Mouse (Mus musculus) ES-E14 (cell line): ENCODE results near the gene Tceanc2. TPM values are rescaled to one million over a fixed set of nuclear protein-coding genes. Genes with fewer than 3 reads are reported as not detected.

Experiments
- DNase-seq: peaks from one replicate; pipeline ENCODE4 v3.0.0-alpha.2; 2013; ENCODE audit warnings: low read depth, low spot score
- H3K27ac ChIP-seq: 2 replicates; pipeline ENCODE4 v1.5.1; 2012; ENCODE audit warnings: low read depth, mild to moderate bottlenecking, low read length, moderate library complexity, mixed read lengths; ENCODE audit not compliant: poor library complexity, insufficient read depth, severe bottlenecking
- H3K36me3 ChIP-seq: 2 replicates; pipeline ENCODE4 v1.6.1; 2012; ENCODE audit warnings: mild to moderate bottlenecking, low read length, moderate library complexity, mixed read lengths; ENCODE audit not compliant: control insufficient read depth, poor library complexity, insufficient read depth, severe bottlenecking
- H3K4me1 ChIP-seq, 2 experiments: fragments of 150-350 bp in 1 of 2; sonication (generic) in 1 of 2; 2 replicates each; pipeline ENCODE4 v1.6.1; 2012; ENCODE audit warnings: low read length in 2 of 2, mild to moderate bottlenecking in 1 of 2, mixed read lengths in 1 of 2; ENCODE audit not compliant: control insufficient read depth in 2 of 2, insufficient read depth in 2 of 2, poor library complexity in 1 of 2
- H3K4me3 ChIP-seq, 2 experiments: fragments of 150-350 bp in 1 of 2; sonication (generic) in 1 of 2; 2 replicates each; pipeline ENCODE4 v1.5.1; 2012; ENCODE audit warnings: low read length in 2 of 2, low read depth in 1 of 2, mild to moderate bottlenecking in 1 of 2, mixed read lengths in 1 of 2; ENCODE audit not compliant: insufficient read depth in 1 of 2, poor library complexity in 1 of 2, severe bottlenecking in 1 of 2
- H3K9ac ChIP-seq: 2 replicates; pipeline ENCODE4 v1.6.1; 2012; ENCODE audit warnings: low read depth, mild to moderate bottlenecking, low read length, mixed read lengths; ENCODE audit not compliant: poor library complexity, insufficient read depth, severe bottlenecking
- H3K9me3 ChIP-seq: fragments of 150-350 bp; sonication (generic); 2 replicates; pipeline ENCODE4 v1.6.1; 2012; ENCODE audit warnings: low read depth, mild to moderate bottlenecking, low read length; ENCODE audit not compliant: control insufficient read depth, insufficient read depth
- CHD2 ChIP-seq: IDR thresholded peaks from 2 replicates; pipeline ENCODE4 v1.6.1; 2014; ENCODE audit warnings: mild to moderate bottlenecking, low read depth, low read length, inconsistent platforms
- HCFC1 ChIP-seq: IDR thresholded peaks from 2 replicates; pipeline ENCODE4 v1.6.1; 2012; ENCODE audit warnings: low read length, inconsistent platforms, borderline replicate concordance; ENCODE audit not compliant: insufficient read depth
- MAFK ChIP-seq: IDR thresholded peaks from 2 replicates; pipeline ENCODE4 v1.6.1; 2014; ENCODE audit warnings: mild to moderate bottlenecking, low read depth, low read length, inconsistent platforms; ENCODE audit not compliant: insufficient read depth
- ZC3H11A ChIP-seq: IDR thresholded peaks from 2 replicates; pipeline ENCODE4 v1.6.1; 2012; ENCODE audit warnings: low read depth, mild to moderate bottlenecking, inconsistent platforms, low read length, borderline replicate concordance
- ZNF384 ChIP-seq: IDR thresholded peaks from 2 replicates; pipeline ENCODE4 v1.6.1; 2012; ENCODE audit warnings: low read depth, low read length, inconsistent platforms
- in situ Hi-C, 2 experiments: fragments of 600-800 bp; cut with MboI; formaldehyde crosslinking; loops; one replicate each; pipeline ENCODE4 v1.15.1; 2025; ENCODE audit warnings: low sequenced_read_pairs in 2 of 2, inconsistent platforms in 1 of 2; ENCODE audit not compliant: unreplicated experiment in 2 of 2
- total RNA-seq: library from RNA; depleted of rRNA; stranded (reverse); fragments of 300-350 nt; gene quantifications from 2 replicates; pipeline ENCODE4 v1.2.3, GENCODE M21; 2012

Tceanc2 gene
- total RNA-seq, 1 experiment, result 7.1 TPM

DNA sequence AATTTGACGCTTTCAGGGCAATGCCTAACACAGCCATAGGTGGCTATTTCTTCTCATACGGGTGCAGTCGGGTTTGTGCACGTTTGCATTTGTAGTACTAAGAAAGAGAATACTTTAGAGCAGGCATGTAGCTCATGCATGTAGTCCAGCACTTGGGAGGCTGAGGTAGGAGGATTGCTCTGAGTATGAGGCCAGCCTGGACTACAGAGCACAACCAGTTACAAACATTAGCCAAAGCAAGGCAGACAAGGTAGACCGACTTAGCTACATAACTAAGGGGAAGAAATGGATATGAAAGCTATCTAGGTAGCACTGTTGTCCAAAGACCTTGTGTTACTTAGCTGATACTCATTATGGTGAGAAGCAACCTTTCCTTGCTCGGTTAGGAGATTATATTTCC lies 3.0 kb upstream of the Tceanc2 start:
- TF ChIP-seq ZC3H11A (no peak), HCFC1 (no peak), CHD2 (no peak), MAFK (no peak), ZNF384 (no peak)
- H3K9ac ChIP-seq, result no peak overlapping the region
- H3K27ac ChIP-seq, result no peak overlapping the region
- peaks cover 4 to 8% of the 10 kb centered on the region in 2 experiments; a peak in 3 of 4 replicates for H3K4me1 ChIP-seq
- no peak for DNase-seq
- H3K9me3 ChIP-seq, result no peaks in the 10 kb centered on the region
- H3K36me3 ChIP-seq, result no peaks in the 10 kb centered on the region
- H3K4me3 ChIP-seq, result no peak overlapping the region
- in situ Hi-C loops, result no loop called here

DNA sequence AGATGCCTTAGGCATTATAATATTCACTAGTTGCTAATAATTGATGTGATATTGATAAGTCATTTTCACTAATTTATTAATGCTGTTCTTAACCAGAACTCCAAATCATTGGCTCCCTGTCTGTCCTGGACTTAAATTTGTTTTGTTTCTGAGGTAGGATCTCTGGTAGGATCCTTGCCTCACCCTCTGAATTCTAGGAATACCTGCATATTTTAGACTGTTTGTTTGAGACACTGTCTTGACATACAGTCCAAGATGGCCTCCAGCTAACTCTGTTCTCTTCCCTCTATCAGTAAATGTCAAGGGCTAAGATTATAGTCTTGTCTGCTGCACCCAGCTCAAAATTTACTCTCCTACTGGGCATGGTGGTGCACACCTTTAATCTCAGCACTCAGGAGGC lies 1.8 kb upstream of the Tceanc2 start:
- peak overlapping the region; percentile 57 for H3K27ac ChIP-seq
- 0 out of 4 replicates have a peak overlapping the region, but pooled peaks of 1 of the 2 experiments have one; percentile 10 for H3K4me3 ChIP-seq
- no peaks in the 10 kb centered on the region for H3K9me3 ChIP-seq
- no peak for TF ChIP-seq MAFK
- no peak for TF ChIP-seq ZNF384
- no peak for TF ChIP-seq HCFC1
- TF ChIP-seq CHD2, result no peak
- no peak for TF ChIP-seq ZC3H11A
- no peaks in the 10 kb centered on the region for H3K36me3 ChIP-seq
- H3K4me1 ChIP-seq, result peaks cover 4 to 8% of the 10 kb centered on the region in 2 experiments; a peak in 3 of 4 replicates
- in situ Hi-C loops, result no loop called here
- H3K9ac ChIP-seq, result no peak overlapping the region
- DNase-seq, result no peak

DNA sequence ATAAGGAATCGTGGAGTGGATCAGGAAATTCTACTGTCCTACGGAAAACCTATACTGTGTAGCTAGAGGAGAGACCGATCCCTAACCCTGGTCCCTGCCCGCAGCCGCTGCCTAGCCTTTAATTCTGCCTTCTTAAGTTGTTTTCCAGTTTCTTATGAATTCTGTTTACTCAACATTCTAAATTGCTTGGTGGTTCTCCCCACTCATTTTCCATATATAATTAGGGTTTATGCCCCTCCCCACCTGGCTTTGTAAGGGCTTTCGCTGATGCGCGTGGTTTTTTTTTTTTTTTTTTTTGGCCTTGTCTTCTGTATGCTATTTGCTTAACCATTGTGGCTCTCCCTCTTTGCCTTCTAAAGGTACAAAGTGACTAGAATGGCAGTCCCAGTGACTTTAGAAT lies 645 bp upstream of the Tceanc2 start:
- TF ChIP-seq ZNF384 (peak; percentile 42; the same call in 1 of the 2 replicates), CHD2 (no peak)
- Histone ChIP-seq H3K9ac (peak overlapping the region; percentile 79), H3K9me3 (no peaks in the 10 kb centered on the region), H3K4me3 (peak overlapping the region; percentile 76 to 100), H3K27ac (peak overlapping the region; percentile 63; the same call in 1 of the 2 replicates), H3K36me3 (no peaks in the 10 kb centered on the region), H3K4me1 (peaks cover 4 to 8% of the 10 kb centered on the region in 2 experiments; a peak in 3 of 4 replicates)
- in situ Hi-C loops, result no loop called here
- no peak for DNase-seq

DNA sequence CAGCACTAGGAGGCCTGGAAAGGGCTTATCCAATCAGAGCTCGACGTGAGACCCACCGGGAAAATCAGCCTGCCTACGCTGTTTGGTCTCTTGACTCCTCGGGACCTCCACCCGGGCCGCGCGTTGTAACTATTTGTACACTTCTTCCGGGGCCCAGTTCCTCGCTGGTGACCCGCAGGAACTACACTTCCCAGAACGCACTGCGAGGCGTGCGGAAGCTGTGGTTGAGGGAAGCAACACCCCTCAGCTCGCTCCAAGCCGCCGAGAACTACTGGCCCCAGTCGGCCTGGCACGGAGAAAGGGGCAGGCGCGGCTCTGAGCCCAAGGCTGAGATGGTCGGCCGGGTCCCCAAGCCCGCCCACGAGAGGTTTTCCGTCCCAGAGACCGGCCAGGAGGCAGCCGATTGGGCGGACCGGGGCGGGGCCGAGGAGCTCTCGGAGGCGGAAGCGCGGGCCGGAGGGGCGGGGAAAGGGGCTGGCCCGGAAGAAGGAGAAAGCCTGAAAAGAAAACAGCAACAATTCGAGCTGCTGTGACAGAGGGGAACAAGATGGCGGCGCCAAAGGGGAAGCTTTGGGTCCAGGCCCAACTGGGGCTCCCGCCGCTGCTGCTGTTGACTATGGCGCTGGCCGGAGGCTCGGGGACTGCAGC lies 610 bp downstream of the Tceanc2 start, which contains the start of gene Tmem59:
TSS of gene Tmem59 (plus strand) at position 218 of the 648 bp plus-strand sequence.
- DNase-seq, result peak; percentile 95
- Histone ChIP-seq H3K9ac (peak within 1 kb of the TSS; percentile 89), H3K9me3 (no peaks in the 10 kb centered on the region), H3K27ac (peak within 1 kb of the TSS; percentile 91), H3K4me3 (peak within 1 kb of the TSS; percentile 76 to 100), H3K4me1 (peaks cover 4 to 8% of the 10 kb centered on the region in 2 experiments; a peak in 3 of 4 replicates), H3K36me3 (no peaks in the 10 kb centered on the region)
- TF ChIP-seq HCFC1 (peak; percentile 90), ZNF384 (no peak)
- in situ Hi-C loops, result no loop called here

DNA sequence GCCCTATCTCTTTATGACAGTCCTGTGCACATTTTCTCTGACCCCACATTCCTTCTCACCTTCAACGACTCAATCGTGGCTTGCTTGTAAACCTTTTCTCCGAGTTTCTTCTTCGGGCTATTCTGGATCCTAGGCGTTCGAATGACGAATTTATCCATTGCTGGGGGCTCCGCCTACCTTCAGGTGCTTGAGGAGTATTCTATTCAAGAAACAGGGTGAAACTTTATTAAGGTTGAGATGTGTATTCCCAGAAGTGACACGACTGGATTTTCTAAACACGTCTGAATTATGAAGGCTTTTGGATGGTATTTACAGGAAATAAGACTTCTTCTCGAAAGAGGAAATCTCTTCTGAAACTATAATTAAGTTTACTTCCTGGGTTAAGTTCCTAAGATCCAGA lies 1.4 kb downstream of the Tceanc2 start:
- in situ Hi-C loops, result no loop called here
- H3K27ac ChIP-seq, result no peak overlapping the region
- H3K9ac ChIP-seq, result peak overlapping the region; percentile 89; the same call in 1 of the 2 replicates
- peaks cover 4 to 6% of the 10 kb centered on the region in 2 experiments; a peak in 3 of 4 replicates for H3K4me1 ChIP-seq
- H3K9me3 ChIP-seq, result no peaks in the 10 kb centered on the region
- DNase-seq, result no peak
- H3K4me3 ChIP-seq, result peak overlapping the region; percentile 76 to 100
- H3K36me3 ChIP-seq, result 0 out of 2 replicates have a peak, but pooled peaks cover under 1% of the 10 kb centered on the region
- TF ChIP-seq HCFC1 (no peak), CHD2 (no peak), ZC3H11A (no peak), MAFK (no peak)
